Mouse (Mus musculus): Measurements from ENCODE around the gene H2-Ab1. TPM values are rescaled to one million over a fixed set of nuclear protein-coding genes. Genes with fewer than 3 reads are reported as not detected.

Gene H2-Ab1
- polyA plus RNA-seq, 1 experiment, result 1,609 TPM

GRCm38 (mm10) chr17:34238706-34239105 lies 18.8 kb upstream of the H2-Ab1 start, which contains the start of gene H2-Ob:
Gene H2-Ob, plus strand, starts transcription at chr17:34238903.
- TF ChIP-seq POLR2A (IDR thresholded peaks at IDR 0.05; ENCODE audit: borderline replicate concordance, low read depth, low read length) (no peak), CTCF (IDR thresholded peaks at IDR 0.05; ENCODE audit: low read depth, low read length) (no peak)

GRCm38 (mm10) chr17:34239601-34240041 lies 17.9 kb upstream of the H2-Ab1 start:
- no peak for TF ChIP-seq POLR2A (IDR thresholded peaks at IDR 0.05; ENCODE audit: borderline replicate concordance, low read depth, low read length)
- TF ChIP-seq CTCF (IDR thresholded peaks at IDR 0.05; ENCODE audit: low read depth, low read length), result no peak
- Histone ChIP-seq H3K4me3 (ENCODE audit: insufficient read depth, low read length) (peak overlapping the region; percentile 42), H3K4me1 (ENCODE audit: control insufficient read depth, insufficient read depth, low read length) (peaks cover 13% of the 10 kb centered on the region), H3K27ac (ENCODE audit: insufficient read depth, low read depth, low read length) (peak overlapping the region; percentile 77)

More at GRCm38 (mm10) chr17:34238706-34239105, 18.8 kb upstream of the H2-Ab1 start, which contains the start of gene H2-Ob:
- Histone ChIP-seq H3K27ac (ENCODE audit: insufficient read depth, low read depth, low read length) (peak within 1 kb of the TSS; percentile 77), H3K4me3 (ENCODE audit: insufficient read depth, low read length) (peak within 1 kb of the TSS; percentile 12; the same call in 1 of the 2 replicates), H3K4me1 (ENCODE audit: control insufficient read depth, insufficient read depth, low read length) (peaks cover 13% of the 10 kb centered on the region)

- TF ChIP-seq POLR2A (IDR thresholded peaks at IDR 0.05; ENCODE audit: borderline replicate concordance, low read depth, low read length) (no peak), CTCF (IDR thresholded peaks at IDR 0.05; ENCODE audit: low read depth, low read length) (no peak)
- peak overlapping the region; percentile 42 for H3K4me3 ChIP-seq (ENCODE audit: insufficient read depth, low read length)
- peak overlapping the region; percentile 76; the same call in 1 of the 2 replicates for H3K27ac ChIP-seq (ENCODE audit: insufficient read depth, low read depth, low read length)
- H3K4me1 ChIP-seq (ENCODE audit: control insufficient read depth, insufficient read depth, low read length), result peaks cover 11% of the 10 kb centered on the region
These were observed 17.1 kb upstream of the H2-Ab1 start for GRCm38 (mm10) chr17:34240366-34240765.

GRCm38 (mm10) chr17:34240916-34241315 lies 16.6 kb upstream of the H2-Ab1 start:
- Histone ChIP-seq H3K27ac (ENCODE audit: insufficient read depth, low read depth, low read length) (no peak overlapping the region), H3K4me3 (ENCODE audit: insufficient read depth, low read length) (no peak overlapping the region), H3K4me1 (ENCODE audit: control insufficient read depth, insufficient read depth, low read length) (peaks cover 11% of the 10 kb centered on the region)
- no peak for TF ChIP-seq POLR2A (IDR thresholded peaks at IDR 0.05; ENCODE audit: borderline replicate concordance, low read depth, low read length)
- no peak for TF ChIP-seq CTCF (IDR thresholded peaks at IDR 0.05; ENCODE audit: low read depth, low read length)

GRCm38 (mm10) chr17:34244656-34245055 lies 12.8 kb upstream of the H2-Ab1 start:
- no peak overlapping the region for H3K27ac ChIP-seq (ENCODE audit: insufficient read depth, low read depth, low read length)
- H3K4me1 ChIP-seq (ENCODE audit: control insufficient read depth, insufficient read depth, low read length), result peaks cover 8% of the 10 kb centered on the region
- no peak overlapping the region for H3K4me3 ChIP-seq (ENCODE audit: insufficient read depth, low read length)
- TF ChIP-seq POLR2A (IDR thresholded peaks at IDR 0.05; ENCODE audit: borderline replicate concordance, low read depth, low read length), result no peak
- TF ChIP-seq CTCF (IDR thresholded peaks at IDR 0.05; ENCODE audit: low read depth, low read length), result no peak

- TF ChIP-seq POLR2A (IDR thresholded peaks at IDR 0.05; ENCODE audit: borderline replicate concordance, low read depth, low read length), result no peak
- TF ChIP-seq CTCF (IDR thresholded peaks at IDR 0.05; ENCODE audit: low read depth, low read length), result no peak
- no peak overlapping the region for H3K4me3 ChIP-seq (ENCODE audit: insufficient read depth, low read length)
- peaks cover 4% of the 10 kb centered on the region for H3K4me1 ChIP-seq (ENCODE audit: control insufficient read depth, insufficient read depth, low read length)
- no peak overlapping the region for H3K27ac ChIP-seq (ENCODE audit: insufficient read depth, low read depth, low read length)
These were observed 10.4 kb upstream of the H2-Ab1 start for GRCm38 (mm10) chr17:34247047-34247446.

- no peak for TF ChIP-seq CTCF (IDR thresholded peaks at IDR 0.05; ENCODE audit: low read depth, low read length)
- TF ChIP-seq POLR2A (IDR thresholded peaks at IDR 0.05; ENCODE audit: borderline replicate concordance, low read depth, low read length), result no peak
- H3K4me1 ChIP-seq (ENCODE audit: control insufficient read depth, insufficient read depth, low read length), result peaks cover 4% of the 10 kb centered on the region
- no peak overlapping the region for H3K4me3 ChIP-seq (ENCODE audit: insufficient read depth, low read length)
- H3K27ac ChIP-seq (ENCODE audit: insufficient read depth, low read depth, low read length), result no peak overlapping the region
These were observed 8.7 kb upstream of the H2-Ab1 start for GRCm38 (mm10) chr17:34248764-34249163.

GRCm38 (mm10) chr17:34249361-34249760 lies 8.1 kb upstream of the H2-Ab1 start:
- H3K4me1 ChIP-seq (ENCODE audit: control insufficient read depth, insufficient read depth, low read length), result peaks cover 4% of the 10 kb centered on the region
- no peak overlapping the region for H3K4me3 ChIP-seq (ENCODE audit: insufficient read depth, low read length)
- H3K27ac ChIP-seq (ENCODE audit: insufficient read depth, low read depth, low read length), result no peak overlapping the region
- TF ChIP-seq CTCF (IDR thresholded peaks at IDR 0.05; ENCODE audit: low read depth, low read length) (no peak), POLR2A (IDR thresholded peaks at IDR 0.05; ENCODE audit: borderline replicate concordance, low read depth, low read length) (no peak)

- Histone ChIP-seq H3K4me1 (ENCODE audit: control insufficient read depth, insufficient read depth, low read length) (peaks cover 4% of the 10 kb centered on the region), H3K4me3 (ENCODE audit: insufficient read depth, low read length) (no peak overlapping the region), H3K27ac (ENCODE audit: insufficient read depth, low read depth, low read length) (no peak overlapping the region)
- no peak for TF ChIP-seq POLR2A (IDR thresholded peaks at IDR 0.05; ENCODE audit: borderline replicate concordance, low read depth, low read length)
- no peak for TF ChIP-seq CTCF (IDR thresholded peaks at IDR 0.05; ENCODE audit: low read depth, low read length)
These were observed 7.6 kb upstream of the H2-Ab1 start for GRCm38 (mm10) chr17:34249878-34250277.

GRCm38 (mm10) chr17:34251666-34252065 lies 5.8 kb upstream of the H2-Ab1 start:
- Histone ChIP-seq H3K4me1 (ENCODE audit: control insufficient read depth, insufficient read depth, low read length) (peaks cover 4% of the 10 kb centered on the region), H3K4me3 (ENCODE audit: insufficient read depth, low read length) (no peak overlapping the region), H3K27ac (ENCODE audit: insufficient read depth, low read depth, low read length) (no peak overlapping the region)
- TF ChIP-seq CTCF (IDR thresholded peaks at IDR 0.05; ENCODE audit: low read depth, low read length) (no peak), POLR2A (IDR thresholded peaks at IDR 0.05; ENCODE audit: borderline replicate concordance, low read depth, low read length) (no peak)

Data from bone marrow macrophage, adult 2 months (primary cell).